Mouse (Mus musculus) cerebellum, adult 2 months (tissue): ENCODE measurements around the gene Ndufaf2. TPM values are rescaled to one million over a fixed set of nuclear protein-coding genes. Genes with fewer than 3 reads are reported as not detected.

ENCODE experiments used
- DNase-seq, 2 experiments: peaks; one replicate each; pipeline ENCODE4 v3.0.0; 2021
- H3K27ac ChIP-seq: fragments of 200-500 bp; 2 replicates; pipeline ENCODE4 v1.5.1; 2012; ENCODE audit warnings: low read length, control low read depth, inconsistent platforms; ENCODE audit not compliant: insufficient read depth
- H3K27me3 ChIP-seq: fragments of 200-500 bp; 2 replicates; pipeline ENCODE4 v1.6.1; 2012; ENCODE audit warnings: inconsistent platforms, mild to moderate bottlenecking, low read length, moderate library complexity; ENCODE audit not compliant: control insufficient read depth, insufficient read depth
- H3K4me1 ChIP-seq: fragments of 200-500 bp; 2 replicates; pipeline ENCODE4 v1.6.1; 2011; ENCODE audit warnings: low read length; ENCODE audit not compliant: control insufficient read depth, insufficient read depth
- H3K4me3 ChIP-seq: fragments of 200-500 bp; replicated peaks from 2 replicates; pipeline ENCODE3; 2011; ENCODE audit warnings: mild to moderate bottlenecking, low read depth, low read length, control low read depth; ENCODE audit not compliant: insufficient read depth
- CTCF ChIP-seq: fragments of 200-500 bp; IDR thresholded peaks from 2 replicates; pipeline ENCODE4 v1.5.1; 2011; ENCODE audit warnings: low read depth, mild to moderate bottlenecking, control low read depth, low read length, moderate library complexity, borderline replicate concordance; ENCODE audit not compliant: insufficient read depth
- POLR2A ChIP-seq: fragments of 200-500 bp; IDR thresholded peaks from 2 replicates; pipeline ENCODE4 v1.6.1; 2011; ENCODE audit warnings: low read length, control low read depth, borderline replicate concordance; ENCODE audit not compliant: insufficient read depth
- WGBS: fragments of 180-500 bp; shearing (Covaris S2); methylation state at CpG from one replicate; pipeline ENCODE4 v1.1.7; 2018; 5-methylcytosine and 5-hydroxymethylcytosine counted together
- polyA plus RNA-seq: library from polyadenylated mRNA; depleted of rRNA; stranded (reverse); fragments of >200 nt; gene quantifications from 2 replicates; pipeline ENCODE4 v1.2.3, GENCODE M21; 2012

The Ndufaf2 gene
- polyA plus RNA-seq, 1 experiment, result 62.4 TPM

GRCm38 (mm10) chr13:107983231-107983847 is 175.1 kb downstream of the Ndufaf2 start:
- H3K4me3 ChIP-seq, result no peak overlapping the region
- WGBS, result 98% methylated on average over 6 of the region's 6 CpGs
- no peak overlapping the region for H3K27ac ChIP-seq
- TF ChIP-seq POLR2A (no peak), CTCF (no peak)
- H3K27me3 ChIP-seq, result no peaks in the 10 kb centered on the region
- no peak for DNase-seq
- 0 out of 2 replicates have a peak, but pooled peaks cover 2% of the 10 kb centered on the region for H3K4me1 ChIP-seq

- DNase-seq, result no peak
- 0 out of 2 replicates have a peak, but pooled peaks cover 2% of the 10 kb centered on the region for H3K4me1 ChIP-seq
- no peak overlapping the region for H3K4me3 ChIP-seq
- TF ChIP-seq CTCF, result no peak
- TF ChIP-seq POLR2A, result no peak
- H3K27me3 ChIP-seq, result no peaks in the 10 kb centered on the region
- 96% methylated on average over 6 of the region's 6 CpGs for WGBS
- H3K27ac ChIP-seq, result no peak overlapping the region
Measured at GRCm38 (mm10) chr13:107979461-107979860, 179.0 kb downstream of the Ndufaf2 start.

GRCm38 (mm10) chr13:107976886-107977656 is 181.4 kb downstream of the Ndufaf2 start:
- Histone ChIP-seq H3K27ac (no peak overlapping the region), H3K27me3 (no peaks in the 10 kb centered on the region), H3K4me1 (0 out of 2 replicates have a peak, but pooled peaks cover 2% of the 10 kb centered on the region), H3K4me3 (no peak overlapping the region)
- 77% methylated on average over 16 of the region's 16 CpGs for WGBS
- TF ChIP-seq CTCF (no peak), POLR2A (no peak)
- no peak for DNase-seq

GRCm38 (mm10) chr13:107972451-107972850 is 186.0 kb downstream of the Ndufaf2 start:
- WGBS, result 97% methylated on average over 4 of the region's 4 CpGs
- Histone ChIP-seq H3K4me1 (no peaks in the 10 kb centered on the region), H3K27me3 (no peaks in the 10 kb centered on the region), H3K4me3 (no peak overlapping the region), H3K27ac (no peak overlapping the region)
- TF ChIP-seq POLR2A, result no peak
- no peak for TF ChIP-seq CTCF
- DNase-seq, result no peak

- Histone ChIP-seq H3K4me3 (no peak overlapping the region), H3K27ac (no peak overlapping the region), H3K4me1 (no peaks in the 10 kb centered on the region), H3K27me3 (no peaks in the 10 kb centered on the region)
- 38% methylated on average over 7 of the region's 7 CpGs for WGBS
- TF ChIP-seq CTCF (no peak), POLR2A (no peak)
- DNase-seq, result no peak
Measured at GRCm38 (mm10) chr13:107971868-107972267, 186.6 kb downstream of the Ndufaf2 start.

GRCm38 (mm10) chr13:107970422-107971142 is 187.8 kb downstream of the Ndufaf2 start:
- TF ChIP-seq CTCF (no peak), POLR2A (no peak)
- Histone ChIP-seq H3K27ac (no peak overlapping the region), H3K4me1 (no peaks in the 10 kb centered on the region), H3K27me3 (no peaks in the 10 kb centered on the region), H3K4me3 (no peak overlapping the region)
- 48% methylated on average over 11 of the region's 11 CpGs for WGBS
- DNase-seq, result peak in 1 of 2 experiments; percentile 10

GRCm38 (mm10) chr13:107969961-107970391 is 188.4 kb downstream of the Ndufaf2 start:
- Histone ChIP-seq H3K4me3 (no peak overlapping the region), H3K27ac (no peak overlapping the region), H3K27me3 (no peaks in the 10 kb centered on the region), H3K4me1 (no peaks in the 10 kb centered on the region)
- DNase-seq, result no peak
- WGBS, result 7% methylated on average over 7 of the region's 7 CpGs
- no peak for TF ChIP-seq POLR2A
- no peak for TF ChIP-seq CTCF

GRCm38 (mm10) chr13:107964616-107965015 is 193.8 kb downstream of the Ndufaf2 start:
- H3K4me1 ChIP-seq, result no peaks in the 10 kb centered on the region
- DNase-seq, result no peak
- no peak overlapping the region for H3K27ac ChIP-seq
- H3K27me3 ChIP-seq, result no peaks in the 10 kb centered on the region; the same call in 1 of the 2 replicates
- no peak overlapping the region for H3K4me3 ChIP-seq
- TF ChIP-seq CTCF, result no peak
- no peak for TF ChIP-seq POLR2A
- 80% methylated on average over 7 of the region's 7 CpGs for WGBS
